Mouse (Mus musculus) urinary bladder, adult 2 months (tissue): Measurements from ENCODE around the gene Osbpl11. TPM values are rescaled to one million over a fixed set of nuclear protein-coding genes. Genes with fewer than 3 reads are reported as not detected.
A peak's percentile ranks its signal among the peaks of the same experiment; 100 is the strongest.
"Not testable (repeated sequence)": the region's sequence is repeated elsewhere in the genome, so short reads cannot be mapped to it uniquely, and the experiment has no call there.

Experiments used
- DNase-seq: peaks from one replicate; pipeline ENCODE4 v3.0.0; 2022; ENCODE audit warnings: low spot score
- polyA plus RNA-seq: library from polyadenylated mRNA; depleted of rRNA; stranded (reverse); fragments of >200 nt; gene quantifications from 2 replicates; pipeline ENCODE4 v1.2.3, GENCODE M21; 2012; rRNA removed

Gene Osbpl11
- 12.1 and 13.6 TPM in 2 replicates for polyA plus RNA-seq

GRCm38 (mm10) chr16:33184901-33185260, at the start of gene Osbpl11:
TSS of gene Osbpl11 (plus strand) at chr16:33185071.
- DNase-seq = peak; percentile 94

- DNase-seq = no peak
Observed at GRCm38 (mm10) chr16:33135167-33135566, 49.7 kb upstream of the Osbpl11 start.

GRCm38 (mm10) chr16:33139061-33139460, 45.8 kb upstream of the Osbpl11 start:
- not testable (repeated sequence) for DNase-seq

- no peak for DNase-seq
Observed at GRCm38 (mm10) chr16:33141758-33142280, 43.1 kb upstream of the Osbpl11 start.

- DNase-seq = no peak
Observed at GRCm38 (mm10) chr16:33143452-33143851, 41.4 kb upstream of the Osbpl11 start.

- no peak for DNase-seq
Observed at GRCm38 (mm10) chr16:33146185-33146584, 38.7 kb upstream of the Osbpl11 start.

- no peak for DNase-seq
Observed at GRCm38 (mm10) chr16:33148135-33148534, 36.7 kb upstream of the Osbpl11 start.

GRCm38 (mm10) chr16:33150875-33151274, 34.0 kb upstream of the Osbpl11 start:
- not testable (repeated sequence) for DNase-seq

- DNase-seq = no peak
Observed at GRCm38 (mm10) chr16:33151558-33151957, 33.3 kb upstream of the Osbpl11 start.

- no peak for DNase-seq
Observed at GRCm38 (mm10) chr16:33154992-33155391, 29.9 kb upstream of the Osbpl11 start.

GRCm38 (mm10) chr16:33158006-33158405, 26.9 kb upstream of the Osbpl11 start:
- DNase-seq = no peak

GRCm38 (mm10) chr16:33158590-33159071, 26.2 kb upstream of the Osbpl11 start:
- DNase-seq = no peak

GRCm38 (mm10) chr16:33159363-33159762, 25.5 kb upstream of the Osbpl11 start:
- no peak for DNase-seq

GRCm38 (mm10) chr16:33163330-33164090, 21.4 kb upstream of the Osbpl11 start:
- no peak for DNase-seq

GRCm38 (mm10) chr16:33166284-33166683, 18.6 kb upstream of the Osbpl11 start:
- not testable (repeated sequence) for DNase-seq

GRCm38 (mm10) chr16:33167537-33167936, 17.3 kb upstream of the Osbpl11 start:
- no peak for DNase-seq

GRCm38 (mm10) chr16:33169471-33170034, 15.3 kb upstream of the Osbpl11 start:
- no peak for DNase-seq

- DNase-seq = no peak
Observed at GRCm38 (mm10) chr16:33170716-33171587, 13.9 kb upstream of the Osbpl11 start.

GRCm38 (mm10) chr16:33171800-33172199, 13.1 kb upstream of the Osbpl11 start:
- DNase-seq = no peak

- no peak for DNase-seq
Observed at GRCm38 (mm10) chr16:33173151-33173550, 11.7 kb upstream of the Osbpl11 start.

GRCm38 (mm10) chr16:33174695-33175094, 10.2 kb upstream of the Osbpl11 start:
- no peak for DNase-seq

- not testable (repeated sequence) for DNase-seq
Observed at GRCm38 (mm10) chr16:33176831-33177230, 8.0 kb upstream of the Osbpl11 start.
